Mouse (Mus musculus): ENCODE measurements at regions not wholly inside any gene's neighbourhood (a gene's known extent, or its start where the extent isn't known, plus 50 kb on each side); places are given as distances from the start of the nearest gene placed in this dataset.

GRCm38 (mm10) chr5:49650953-49651352, 126.2 kb upstream of the Kcnip4 start:
- no peak for TF ChIP-seq GABPA (IDR thresholded peaks at IDR 0.05; ENCODE audit: low read depth, low read length)
- TF ChIP-seq GATA1 (IDR thresholded peaks at IDR 0.05; ENCODE audit: low read depth, low read length): no peak
- no peak for TF ChIP-seq ZNF384 (IDR thresholded peaks at IDR 0.05; ENCODE audit: low read depth, low read length)
- TF ChIP-seq ZC3H11A (IDR thresholded peaks at IDR 0.05; ENCODE audit: low read depth, low read length): no peak
- no peak for TF ChIP-seq POLR2A (IDR thresholded peaks at IDR 0.05; ENCODE audit: control insufficient read depth in 1 of 2, insufficient read depth in 1 of 2, low read depth in 1 of 2, low read length in 2 of 2, poor library complexity in 1 of 2)
- TF ChIP-seq CTCF (IDR thresholded peaks at IDR 0.05 in 2 of 3, conservative IDR thresholded peaks at IDR 0.05 in 1 of 3; ENCODE audit: control insufficient read depth in 1 of 3, insufficient read depth in 1 of 3, low read depth in 2 of 3, low read length in 3 of 3, poor library complexity in 1 of 3, severe bottlenecking in 1 of 3): no peak

Measured in MEL (cell line).